Mouse (Mus musculus) bone marrow macrophage, adult 2 months (primary cell): Measurements from ENCODE around the gene Tshz2.

Experiments used
- CTCF ChIP-seq: IDR thresholded peaks from 2 replicates; pipeline ENCODE4 v1.5.1; 2012; ENCODE audit warnings: low read depth, mild to moderate bottlenecking, low read length, moderate library complexity
- POLR2A ChIP-seq: IDR thresholded peaks from 2 replicates; pipeline ENCODE4 v1.6.1; 2012; ENCODE audit warnings: mild to moderate bottlenecking, low read depth, low read length, borderline replicate concordance

DNA sequence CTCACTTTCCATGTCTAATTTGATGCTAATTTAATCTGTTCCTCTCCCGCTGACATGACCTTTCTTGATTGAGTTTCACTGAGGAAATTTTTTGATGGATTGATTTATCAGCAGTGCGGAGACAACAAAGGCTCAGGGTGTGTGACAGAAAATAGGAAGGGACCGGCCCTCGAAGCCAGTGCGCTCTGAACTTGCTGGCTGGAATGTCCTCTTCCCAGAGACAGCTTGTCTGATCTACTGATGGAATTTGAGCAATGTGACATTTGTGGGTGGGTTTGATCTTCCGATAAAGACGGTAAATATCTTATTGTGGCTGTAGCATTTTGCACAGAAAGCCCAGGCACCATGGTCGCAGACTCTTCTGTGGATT is 329.4 kb downstream of the Tshz2 start:
- TF ChIP-seq CTCF, result no peak
- TF ChIP-seq POLR2A, result no peak
